8 mouse cellular contexts compared by ENCODE assay signal in genomic region chr15:89073993-89074603, GRCm38 (mm10). TPM values are rescaled to one million over a fixed set of nuclear protein-coding genes. Genes with fewer than 3 reads are reported as not detected.
A peak's percentile ranks its signal among the peaks of the same experiment; 100 is the strongest.
DNase-seq lines count a peak whose midpoint lies in the region; ATAC-seq and TF ChIP-seq lines count a peak whose summit lies in the region.
"Had no signal": no experiment of that assay in that cellular context is flagged by ENCODE, and none has a peak within 500 bp of the region (broad histone marks: within the 10 kb centered on the region; RNA-seq: fewer than 3 reads in every experiment).

No protein-coding gene starts in this region.

- no peak for ATAC-seq in midbrain, embryonic 12.5 days (ENCODE audit: low FRiP score, low read depth)
- ATAC-seq in midbrain, embryonic 14.5 days (ENCODE audit: low FRiP score, low TSS enrichment), result no peak
- ATAC-seq in forebrain, postnatal 0 days, result no peak

- H3K9ac ChIP-seq in midbrain, embryonic 12.5 days (replicated peaks), result peak overlapping the region; percentile 93; the same call in 1 of the 2 replicates
- H3K9ac ChIP-seq in midbrain, embryonic 14.5 days (replicated peaks; ENCODE audit: low read length), result no peak overlapping the region; the same call in 1 of the 2 replicates
- H3K9ac ChIP-seq in forebrain, postnatal 0 days, result no peak overlapping the region

- no peak overlapping the region for H3K4me2 ChIP-seq in midbrain, embryonic 12.5 days (replicated peaks)
- no peak overlapping the region for H3K4me2 ChIP-seq in midbrain, embryonic 14.5 days (ENCODE audit: low read length)
- 0 out of 2 replicates have a peak overlapping the region, but pooled peaks have one; percentile 81 for H3K4me2 ChIP-seq in forebrain, postnatal 0 days (ENCODE audit: low read depth)
- H3K4me2 ChIP-seq in myocyte (ENCODE audit: low read depth), result peak overlapping the region; percentile 98

- H3K9me3 ChIP-seq in midbrain, embryonic 12.5 days, result no peaks in the 10 kb centered on the region
- no peaks in the 10 kb centered on the region for H3K9me3 ChIP-seq in midbrain, embryonic 14.5 days (ENCODE audit: control insufficient read depth, low read length)
- H3K9me3 ChIP-seq in forebrain, postnatal 0 days (ENCODE audit: low read length), result no peaks in the 10 kb centered on the region

- H3K4me1 ChIP-seq in midbrain, embryonic 12.5 days, result peaks cover 34% of the 10 kb centered on the region
- peaks cover 29% of the 10 kb centered on the region for H3K4me1 ChIP-seq in midbrain, embryonic 14.5 days (ENCODE audit: control insufficient read depth, insufficient read depth, low read length)
- H3K4me1 ChIP-seq in forebrain, postnatal 0 days (ENCODE audit: insufficient read depth), result peaks cover 19% of the 10 kb centered on the region

- peaks cover 30% of the 10 kb centered on the region for H3K79me2 ChIP-seq in myocyte (ENCODE audit: control insufficient read depth, insufficient read depth)

- DNase-seq in midbrain, embryonic 14.5 days, result no peak
- DNase-seq in forebrain, postnatal 0 days, result no peak
- DNase-seq in heart, postnatal 36 days, result peak; percentile 34 to 39
- no peak for DNase-seq in thymus, postnatal 0 days (ENCODE audit: low spot score)
- DNase-seq in thymus, postnatal 36 days, result no peak
- DNase-seq: cerebellum, adult 8-10 months had no signal

- 83% methylated on average over 10 of the region's 10 CpGs for WGBS in midbrain, embryonic 12.5 days
- 86% methylated on average over 10 of the region's 10 CpGs for WGBS in midbrain, embryonic 14.5 days
- 82% methylated on average over 10 of the region's 10 CpGs for WGBS in forebrain, postnatal 0 days

- H3K27me3 ChIP-seq in midbrain, embryonic 12.5 days, result peaks cover 17% of the 10 kb centered on the region
- no peaks in the 10 kb centered on the region for H3K27me3 ChIP-seq in midbrain, embryonic 14.5 days (ENCODE audit: control insufficient read depth, insufficient read depth, low read length)
- no peaks in the 10 kb centered on the region for H3K27me3 ChIP-seq in forebrain, postnatal 0 days (ENCODE audit: insufficient read depth, low read length)
- peaks cover 10% of the 10 kb centered on the region for H3K27me3 ChIP-seq in myocyte (ENCODE audit: control insufficient read depth, insufficient read depth, insufficient read length)

- TF ChIP-seq CTCF in forebrain, postnatal 0 days (IDR thresholded peaks at IDR 0.05; ENCODE audit: low read depth), result no peak

- no peak overlapping the region for H3ac ChIP-seq in myocyte (ENCODE audit: control insufficient read depth, insufficient read length)

- no peak overlapping the region for H3K4me3 ChIP-seq in midbrain, embryonic 12.5 days
- H3K4me3 ChIP-seq in midbrain, embryonic 14.5 days (replicated peaks; ENCODE audit: low read depth, low read length), result no peak overlapping the region
- no peak overlapping the region for H3K4me3 ChIP-seq in forebrain, postnatal 0 days (ENCODE audit: low read depth, low read length)
- peak overlapping the region; percentile 87 for H3K4me3 ChIP-seq in myocyte

- TF ChIP-seq POLR2A in myocyte (IDR thresholded peaks at IDR 0.05; ENCODE audit: insufficient read length, low read depth), result no peak

- H3K27ac ChIP-seq in midbrain, embryonic 12.5 days (replicated peaks), result peak overlapping the region; percentile 83; the same call in 1 of the 2 replicates
- H3K27ac ChIP-seq in midbrain, embryonic 14.5 days (replicated peaks; ENCODE audit: low read depth, low read length), result no peak overlapping the region
- peak overlapping the region; percentile 80; the same call in 1 of the 2 replicates for H3K27ac ChIP-seq in forebrain, postnatal 0 days (ENCODE audit: low read depth, low read length)

- intact Hi-C loops in heart, postnatal 36 days (cut with DNase I), result loop anchor here (5.0 kb wide), 1 partner anchor 52 kb away; no protein-coding TSS in a partner anchor

- H3K36me3 ChIP-seq in midbrain, embryonic 12.5 days, result no peaks in the 10 kb centered on the region
- H3K36me3 ChIP-seq in midbrain, embryonic 14.5 days (ENCODE audit: control insufficient read depth, insufficient read depth, low read length), result peaks cover 14% of the 10 kb centered on the region; the same call in 1 of the 2 replicates
- H3K36me3 ChIP-seq in forebrain, postnatal 0 days (ENCODE audit: insufficient read depth), result peaks cover 16% of the 10 kb centered on the region
- H3K36me3 ChIP-seq in myocyte (ENCODE audit: control insufficient read depth, insufficient read depth), result no peaks in the 10 kb centered on the region

TF ChIP-seq in myocyte, 11 proteins besides CTCF, POLR2A, EP300 and RAD21:
- no peak for TF ChIP-seq MYOD1 (IDR thresholded peaks at IDR 0.05; ENCODE audit: control insufficient read depth in 1 of 3, insufficient read length in 2 of 3, low read depth in 2 of 3)
- no peak for TF ChIP-seq MAX (IDR thresholded peaks at IDR 0.05; ENCODE audit: low read depth)
- TF ChIP-seq SRF (IDR thresholded peaks at IDR 0.05; ENCODE audit: control insufficient read depth, insufficient read length, low read depth), result no peak
- TF ChIP-seq E2F4 (IDR thresholded peaks at IDR 0.05; ENCODE audit: insufficient read depth), result no peak
- no peak for TF ChIP-seq USF1 (IDR thresholded peaks at IDR 0.05; ENCODE audit: low read depth)
- no peak for TF ChIP-seq TCF3 (IDR thresholded peaks at IDR 0.05; ENCODE audit: insufficient read length, low read depth)
- TF ChIP-seq MYOG (IDR thresholded peaks at IDR 0.05; ENCODE audit: control insufficient read depth in 1 of 3, insufficient read depth in 1 of 3, insufficient read length in 2 of 3, low read depth in 2 of 3), result no peak
- no peak for TF ChIP-seq REST (IDR thresholded peaks at IDR 0.05; ENCODE audit: insufficient read depth, insufficient read length)
- no peak for TF ChIP-seq CEBPB (IDR thresholded peaks at IDR 0.05; ENCODE audit: insufficient read depth, poor library complexity, severe bottlenecking)
- TF ChIP-seq POLR2AphosphoS2 (IDR thresholded peaks at IDR 0.05; ENCODE audit: insufficient read length, low read depth), result no peak
- no peak for TF ChIP-seq TCF12 (IDR thresholded peaks at IDR 0.05; ENCODE audit: insufficient read depth, poor library complexity, severe bottlenecking)

RNA-seq across cellular contexts. Expression of gene Trabd, which starts 0.8 kb away (rescaled TPM):
- polyA plus RNA-seq in midbrain, embryonic 12.5 days (2016; fragmentation: Nextera tagmentation; extraction: Ambion mirVana), result 47.9 and 49.2 TPM in 2 replicates
- polyA plus RNA-seq in midbrain, embryonic 14.5 days (2014; fragmentation: Nextera tagmentation; extraction: Ambion mirVana), result 38.7 and 39.7 TPM in 2 replicates
- total RNA-seq in forebrain, postnatal 0 days (2014; rRNA removed), result 33.5 and 35.0 TPM in 2 replicates
- 17.1 and 21.9 TPM in 2 replicates for polyA plus RNA-seq in forebrain, postnatal 0 days (2015; fragmentation: Nextera tagmentation; extraction: Ambion mirVana)
- total RNA-seq in heart, postnatal 36 days (2021), result 10 to 100 TPM; 45.6 to 50.5 TPM
- polyA plus RNA-seq in myocyte (2012; fragmentation: generic; extraction: Trizol), result 68.2 TPM
- 40.1 and 42.2 TPM in 2 replicates for polyA plus RNA-seq in thymus, postnatal 0 days (2015; fragmentation: Nextera tagmentation; extraction: Ambion mirVana)

RNA-seq across cellular contexts. Expression of gene Panx2, which starts 14.6 kb away (rescaled TPM):
- 1.6 and 2.1 TPM in 2 replicates for polyA plus RNA-seq in midbrain, embryonic 12.5 days (2016; fragmentation: Nextera tagmentation; extraction: Ambion mirVana)
- 6.6 and 7.9 TPM in 2 replicates for polyA plus RNA-seq in midbrain, embryonic 14.5 days (2014; fragmentation: Nextera tagmentation; extraction: Ambion mirVana)
- 8.1 and 10.7 TPM in 2 replicates for total RNA-seq in forebrain, postnatal 0 days (2014; rRNA removed)
- 4.1 and 6.3 TPM in 2 replicates for polyA plus RNA-seq in forebrain, postnatal 0 days (2015; fragmentation: Nextera tagmentation; extraction: Ambion mirVana)
- 1 to 10 TPM; 1.3 to 1.7 TPM for total RNA-seq in heart, postnatal 36 days (2021)
- not detected for polyA plus RNA-seq in myocyte (2012; fragmentation: generic; extraction: Trizol)
- 0.04 and 0.06 TPM in 2 replicates for polyA plus RNA-seq in thymus, postnatal 0 days (2015; fragmentation: Nextera tagmentation; extraction: Ambion mirVana)

RNA-seq across cellular contexts. Expression of gene Selenoo, which starts 14.8 kb away (rescaled TPM):
- 23.7 and 28.1 TPM in 2 replicates for polyA plus RNA-seq in midbrain, embryonic 12.5 days (2016; fragmentation: Nextera tagmentation; extraction: Ambion mirVana)
- polyA plus RNA-seq in midbrain, embryonic 14.5 days (2014; fragmentation: Nextera tagmentation; extraction: Ambion mirVana), result 23.8 and 23.9 TPM in 2 replicates
- total RNA-seq in forebrain, postnatal 0 days (2014; rRNA removed), result 45.9 and 47.9 TPM in 2 replicates
- polyA plus RNA-seq in forebrain, postnatal 0 days (2015; fragmentation: Nextera tagmentation; extraction: Ambion mirVana), result 19.6 and 20.7 TPM in 2 replicates
- 10 to 100 TPM; 15.4 to 17.1 TPM for total RNA-seq in heart, postnatal 36 days (2021)
- 23.8 TPM for polyA plus RNA-seq in myocyte (2012; fragmentation: generic; extraction: Trizol)
- polyA plus RNA-seq in thymus, postnatal 0 days (2015; fragmentation: Nextera tagmentation; extraction: Ambion mirVana), result 17.1 and 18.1 TPM in 2 replicates

RNA-seq across cellular contexts. Expression of gene Tubgcp6, which starts 48.8 kb away (rescaled TPM):
- 25.0 and 25.1 TPM in 2 replicates for polyA plus RNA-seq in midbrain, embryonic 12.5 days (2016; fragmentation: Nextera tagmentation; extraction: Ambion mirVana)
- 18.0 and 18.2 TPM in 2 replicates for polyA plus RNA-seq in midbrain, embryonic 14.5 days (2014; fragmentation: Nextera tagmentation; extraction: Ambion mirVana)
- 24.6 and 42.4 TPM in 2 replicates for total RNA-seq in forebrain, postnatal 0 days (2014; rRNA removed)
- polyA plus RNA-seq in forebrain, postnatal 0 days (2015; fragmentation: Nextera tagmentation; extraction: Ambion mirVana), result 7.4 and 8.8 TPM in 2 replicates
- total RNA-seq in heart, postnatal 36 days (2021), result 1 to 10 TPM; 8.6 to 8.8 TPM
- 15.0 TPM for polyA plus RNA-seq in myocyte (2012; fragmentation: generic; extraction: Trizol)
- 9.8 and 12.5 TPM in 2 replicates for polyA plus RNA-seq in thymus, postnatal 0 days (2015; fragmentation: Nextera tagmentation; extraction: Ambion mirVana)

RNA-seq across cellular contexts. Expression of gene Hdac10, which starts 54.4 kb away (rescaled TPM):
- polyA plus RNA-seq in midbrain, embryonic 12.5 days (2016; fragmentation: Nextera tagmentation; extraction: Ambion mirVana), result 20.3 and 25.1 TPM in 2 replicates
- polyA plus RNA-seq in midbrain, embryonic 14.5 days (2014; fragmentation: Nextera tagmentation; extraction: Ambion mirVana), result 18.2 and 20.3 TPM in 2 replicates
- total RNA-seq in forebrain, postnatal 0 days (2014; rRNA removed), result 33.1 and 44.3 TPM in 2 replicates
- 27.9 and 30.1 TPM in 2 replicates for polyA plus RNA-seq in forebrain, postnatal 0 days (2015; fragmentation: Nextera tagmentation; extraction: Ambion mirVana)
- 1 to 10 TPM; 7.1 to 7.4 TPM for total RNA-seq in heart, postnatal 36 days (2021)
- polyA plus RNA-seq in myocyte (2012; fragmentation: generic; extraction: Trizol), result 11.7 TPM
- 16.4 and 17.7 TPM in 2 replicates for polyA plus RNA-seq in thymus, postnatal 0 days (2015; fragmentation: Nextera tagmentation; extraction: Ambion mirVana)

Comparison
In these comparisons a context has a peak if more than half of its experiments do, and no peak if none do; other contexts are left out.
1. H3K4me2 ChIP-seq: peak in forebrain, postnatal 0 days (single experiment) and myocyte (single experiment); none in midbrain, embryonic 12.5 days (single experiment) and midbrain, embryonic 14.5 days (single experiment).
2. DNase-seq: peak in heart, postnatal 36 days (2 of 2); none in midbrain, embryonic 14.5 days (single experiment), forebrain, postnatal 0 days (single experiment), thymus, postnatal 0 days (single experiment) and thymus, postnatal 36 days (0 of 2).